Mouse (Mus musculus): Measurements from ENCODE around the gene Phb2.

Gene Phb2

GRCm38 (mm10) chr6:124719354-124719978, 7.3 kb downstream of the Phb2 start:
- no peak for DNase-seq (ENCODE audit: inconsistent age in 2 of 2, low spot score in 1 of 2)

GRCm38 (mm10) chr6:124720904-124721303, 8.8 kb downstream of the Phb2 start:
- DNase-seq (ENCODE audit: inconsistent age in 2 of 2, low spot score in 1 of 2) = no peak

- no peak for DNase-seq (ENCODE audit: inconsistent age in 2 of 2, low spot score in 1 of 2)
Observed at GRCm38 (mm10) chr6:124722876-124723473, 10.8 kb downstream of the Phb2 start.

GRCm38 (mm10) chr6:124723541-124723940, 11.4 kb downstream of the Phb2 start:
- DNase-seq (ENCODE audit: inconsistent age in 2 of 2, low spot score in 1 of 2) = no peak

GRCm38 (mm10) chr6:124724472-124724871, 12.3 kb downstream of the Phb2 start:
- DNase-seq (ENCODE audit: inconsistent age in 2 of 2, low spot score in 1 of 2) = no peak

GRCm38 (mm10) chr6:124728621-124729020, 16.5 kb downstream of the Phb2 start:
- DNase-seq (ENCODE audit: inconsistent age in 2 of 2, low spot score in 1 of 2) = peak; percentile 84 to 90

- no peak for DNase-seq (ENCODE audit: inconsistent age in 2 of 2, low spot score in 1 of 2)
Observed at GRCm38 (mm10) chr6:124729850-124730705, 17.9 kb downstream of the Phb2 start.

GRCm38 (mm10) chr6:124731038-124731437, 18.9 kb downstream of the Phb2 start:
- no peak for DNase-seq (ENCODE audit: inconsistent age in 2 of 2, low spot score in 1 of 2)

GRCm38 (mm10) chr6:124732476-124733370, 20.6 kb downstream of the Phb2 start:
- peak; percentile 55 to 65 for DNase-seq (ENCODE audit: inconsistent age in 2 of 2, low spot score in 1 of 2)

- DNase-seq (ENCODE audit: inconsistent age in 2 of 2, low spot score in 1 of 2) = no peak
Observed at GRCm38 (mm10) chr6:124734417-124734816, 22.3 kb downstream of the Phb2 start.

GRCm38 (mm10) chr6:124737040-124737439, 24.9 kb downstream of the Phb2 start:
- no peak for DNase-seq (ENCODE audit: inconsistent age in 2 of 2, low spot score in 1 of 2)

- peak in 1 of 2 experiments; percentile 68 for DNase-seq (ENCODE audit: inconsistent age in 2 of 2, low spot score in 1 of 2)
Observed at GRCm38 (mm10) chr6:124738511-124739023, 26.4 kb downstream of the Phb2 start, which contains the start of gene Ptpn6. Gene Ptpn6 (minus strand): TSS chr6:124738714.

GRCm38 (mm10) chr6:124739231-124739796, 27.2 kb downstream of the Phb2 start:
- DNase-seq (ENCODE audit: inconsistent age in 2 of 2, low spot score in 1 of 2) = no peak

- DNase-seq (ENCODE audit: inconsistent age in 2 of 2, low spot score in 1 of 2) = no peak
Observed at GRCm38 (mm10) chr6:124740211-124740887, 28.2 kb downstream of the Phb2 start.

- peak; percentile 91 to 97 for DNase-seq (ENCODE audit: inconsistent age in 2 of 2, low spot score in 1 of 2)
Observed at GRCm38 (mm10) chr6:124740888-124741761, 29.0 kb downstream of the Phb2 start, which contains the start of gene Grcc10. Gene Grcc10 (minus strand): TSS chr6:124741374.

GRCm38 (mm10) chr6:124741842-124742241, 29.7 kb downstream of the Phb2 start:
- DNase-seq (ENCODE audit: inconsistent age in 2 of 2, low spot score in 1 of 2) = no peak

- DNase-seq (ENCODE audit: inconsistent age in 2 of 2, low spot score in 1 of 2) = peak in 1 of 2 experiments; percentile 60
Observed at GRCm38 (mm10) chr6:124742839-124743514, 30.8 kb downstream of the Phb2 start.

GRCm38 (mm10) chr6:124743647-124744046, 31.5 kb downstream of the Phb2 start:
- no peak for DNase-seq (ENCODE audit: inconsistent age in 2 of 2, low spot score in 1 of 2)

All from adrenal gland, adult (tissue).